Mouse (Mus musculus): ENCODE measurements at regions not wholly inside any gene's neighbourhood (a gene's known extent, or its start where the extent isn't known, plus 50 kb on each side); places are given as distances from the start of the nearest gene placed in this dataset.

- H3K4me3 ChIP-seq (ENCODE audit: low read depth, low read length), result no peak overlapping the region
- 54% methylated on average over 7 of the region's 7 CpGs for WGBS
- no peaks in the 10 kb centered on the region for H3K36me3 ChIP-seq (ENCODE audit: control insufficient read depth, insufficient read depth, low read length)
- no peaks in the 10 kb centered on the region for H3K4me1 ChIP-seq (replicated peaks; ENCODE audit: control insufficient read depth, insufficient read depth)
- no peak overlapping the region for H3K9ac ChIP-seq (ENCODE audit: low read length)
- H3K27ac ChIP-seq (replicated peaks), result no peak overlapping the region
- no peaks in the 10 kb centered on the region for H3K27me3 ChIP-seq (ENCODE audit: control insufficient read depth, insufficient read depth, low read length)
- H3K9me3 ChIP-seq (ENCODE audit: control insufficient read depth, low read length), result no peaks in the 10 kb centered on the region
- no peak for DNase-seq (ENCODE audit: low spot score)
- TF ChIP-seq EP300 (optimal IDR thresholded peaks at IDR 0.05) (no peak), CTCF (IDR thresholded peaks at IDR 0.05; ENCODE audit: low read depth) (no peak)
- no peak for ATAC-seq (ENCODE audit: low FRiP score, low TSS enrichment)
- H3K4me2 ChIP-seq (replicated peaks; ENCODE audit: low read depth), result no peak overlapping the region
These were observed 367.5 kb upstream of the Rasgrp1 start for GRCm38 (mm10) chr2:117710173-117710813.

GRCm38 (mm10) chr2:117724066-117724465 is 381.3 kb upstream of the Rasgrp1 start:
- Histone ChIP-seq H3K9me3 (ENCODE audit: control insufficient read depth, low read length) (no peaks in the 10 kb centered on the region), H3K27me3 (ENCODE audit: control insufficient read depth, insufficient read depth, low read length) (no peaks in the 10 kb centered on the region), H3K36me3 (ENCODE audit: control insufficient read depth, insufficient read depth, low read length) (no peaks in the 10 kb centered on the region), H3K4me2 (replicated peaks; ENCODE audit: low read depth) (no peak overlapping the region), H3K4me3 (ENCODE audit: low read depth, low read length) (no peak overlapping the region), H3K27ac (replicated peaks) (no peak overlapping the region), H3K4me1 (replicated peaks; ENCODE audit: control insufficient read depth, insufficient read depth) (no peaks in the 10 kb centered on the region), H3K9ac (ENCODE audit: low read length) (no peak overlapping the region)
- WGBS, result 65% methylated on average over 4 of the region's 4 CpGs
- TF ChIP-seq EP300 (optimal IDR thresholded peaks at IDR 0.05) (no peak), CTCF (IDR thresholded peaks at IDR 0.05; ENCODE audit: low read depth) (no peak)
- no peak for ATAC-seq (ENCODE audit: low FRiP score, low TSS enrichment)
- no peak for DNase-seq (ENCODE audit: low spot score)

GRCm38 (mm10) chr2:117731253-117731652 is 380.4 kb upstream of the Thbs1 start:
- H3K4me3 ChIP-seq (ENCODE audit: low read depth, low read length), result no peak overlapping the region
- no peaks in the 10 kb centered on the region for H3K36me3 ChIP-seq (ENCODE audit: control insufficient read depth, insufficient read depth, low read length)
- TF ChIP-seq EP300 (optimal IDR thresholded peaks at IDR 0.05), result no peak
- no peak for TF ChIP-seq CTCF (IDR thresholded peaks at IDR 0.05; ENCODE audit: low read depth)
- no peak overlapping the region for H3K9ac ChIP-seq (ENCODE audit: low read length)
- no peak overlapping the region for H3K4me2 ChIP-seq (replicated peaks; ENCODE audit: low read depth)
- H3K4me1 ChIP-seq (replicated peaks; ENCODE audit: control insufficient read depth, insufficient read depth), result no peaks in the 10 kb centered on the region
- H3K9me3 ChIP-seq (ENCODE audit: control insufficient read depth, low read length), result no peaks in the 10 kb centered on the region
- ATAC-seq (ENCODE audit: low FRiP score, low TSS enrichment), result no peak
- no peaks in the 10 kb centered on the region for H3K27me3 ChIP-seq (ENCODE audit: control insufficient read depth, insufficient read depth, low read length)
- no peak overlapping the region for H3K27ac ChIP-seq (replicated peaks)
- WGBS, result 77% methylated on average over 2 of the region's 2 CpGs
- DNase-seq (ENCODE audit: low spot score), result no peak

- DNase-seq (ENCODE audit: low spot score), result no peak
- Histone ChIP-seq H3K9ac (ENCODE audit: low read length) (no peak overlapping the region), H3K27me3 (ENCODE audit: control insufficient read depth, insufficient read depth, low read length) (no peaks in the 10 kb centered on the region), H3K4me1 (replicated peaks; ENCODE audit: control insufficient read depth, insufficient read depth) (no peaks in the 10 kb centered on the region), H3K9me3 (ENCODE audit: control insufficient read depth, low read length) (no peaks in the 10 kb centered on the region), H3K27ac (replicated peaks) (no peak overlapping the region), H3K36me3 (ENCODE audit: control insufficient read depth, insufficient read depth, low read length) (no peaks in the 10 kb centered on the region), H3K4me3 (ENCODE audit: low read depth, low read length) (no peak overlapping the region), H3K4me2 (replicated peaks; ENCODE audit: low read depth) (no peak overlapping the region)
- ATAC-seq (ENCODE audit: low FRiP score, low TSS enrichment), result no peak
- TF ChIP-seq EP300 (optimal IDR thresholded peaks at IDR 0.05) (no peak), CTCF (IDR thresholded peaks at IDR 0.05; ENCODE audit: low read depth) (no peak)
These were observed 369.3 kb upstream of the Thbs1 start for GRCm38 (mm10) chr2:117742413-117742812.

GRCm38 (mm10) chr2:117743901-117744300 is 367.8 kb upstream of the Thbs1 start:
- no peak overlapping the region for H3K4me2 ChIP-seq (replicated peaks; ENCODE audit: low read depth)
- no peaks in the 10 kb centered on the region for H3K27me3 ChIP-seq (ENCODE audit: control insufficient read depth, insufficient read depth, low read length)
- H3K27ac ChIP-seq (replicated peaks), result no peak overlapping the region
- H3K36me3 ChIP-seq (ENCODE audit: control insufficient read depth, insufficient read depth, low read length), result no peaks in the 10 kb centered on the region
- DNase-seq (ENCODE audit: low spot score) (no peak), ATAC-seq (ENCODE audit: low FRiP score, low TSS enrichment) (peak; percentile 71; the same call in 1 of the 2 replicates)
- H3K9ac ChIP-seq (ENCODE audit: low read length), result no peak overlapping the region
- H3K9me3 ChIP-seq (ENCODE audit: control insufficient read depth, low read length), result no peaks in the 10 kb centered on the region
- no peaks in the 10 kb centered on the region; the same call in 1 of the 2 replicates for H3K4me1 ChIP-seq (replicated peaks; ENCODE audit: control insufficient read depth, insufficient read depth)
- WGBS, result 71% methylated on average over 1 of the region's 1 CpGs
- no peak overlapping the region for H3K4me3 ChIP-seq (ENCODE audit: low read depth, low read length)
- TF ChIP-seq CTCF (IDR thresholded peaks at IDR 0.05; ENCODE audit: low read depth) (no peak), EP300 (optimal IDR thresholded peaks at IDR 0.05) (peak; percentile 68)

- WGBS, result 55% methylated on average over 2 of the region's 2 CpGs
- Histone ChIP-seq H3K9ac (ENCODE audit: low read length) (no peak overlapping the region), H3K36me3 (ENCODE audit: control insufficient read depth, insufficient read depth, low read length) (no peaks in the 10 kb centered on the region), H3K4me3 (ENCODE audit: low read depth, low read length) (no peak overlapping the region), H3K4me1 (replicated peaks; ENCODE audit: control insufficient read depth, insufficient read depth) (no peaks in the 10 kb centered on the region; the same call in 1 of the 2 replicates), H3K4me2 (replicated peaks; ENCODE audit: low read depth) (no peak overlapping the region), H3K9me3 (ENCODE audit: control insufficient read depth, low read length) (no peaks in the 10 kb centered on the region), H3K27me3 (ENCODE audit: control insufficient read depth, insufficient read depth, low read length) (no peaks in the 10 kb centered on the region), H3K27ac (replicated peaks) (no peak overlapping the region)
- ATAC-seq (ENCODE audit: low FRiP score, low TSS enrichment) (no peak), DNase-seq (ENCODE audit: low spot score) (no peak)
- TF ChIP-seq CTCF (IDR thresholded peaks at IDR 0.05; ENCODE audit: low read depth), result no peak
- no peak for TF ChIP-seq EP300 (optimal IDR thresholded peaks at IDR 0.05)
These were observed 365.9 kb upstream of the Thbs1 start for GRCm38 (mm10) chr2:117745767-117746166.

Data from stomach, postnatal 0 days (tissue).